Mouse (Mus musculus) neural tube, embryonic 12.5 days (tissue): ENCODE results near the gene Cacnb4. TPM values are rescaled to one million over a fixed set of nuclear protein-coding genes. Genes with fewer than 3 reads are reported as not detected.

ENCODE experiments used
- ATAC-seq: fragments of 200-750 bp; cut with Nextera tagmentation; 2 replicates; pipeline ENCODE4 v1.8.0; 2017; ENCODE audit warnings: low read depth, mild to moderate bottlenecking, moderate TSS enrichment, moderate library complexity; ENCODE audit not compliant: low FRiP score
- H3K27ac ChIP-seq: fragments of 300-500 bp; sonication (generic); 2 replicates; pipeline ENCODE4 v1.5.1; 2016
- H3K27me3 ChIP-seq: fragments of 300-500 bp; sonication (generic); replicated peaks from 2 replicates; pipeline ENCODE4 v1.6.1; 2016; ENCODE audit warnings: mild to moderate bottlenecking
- H3K36me3 ChIP-seq: fragments of 300-500 bp; sonication (generic); 2 replicates; pipeline ENCODE4 v1.6.1; 2016; ENCODE audit warnings: mild to moderate bottlenecking
- H3K4me1 ChIP-seq: fragments of 300-500 bp; sonication (generic); 2 replicates; pipeline ENCODE4 v1.6.1; 2016
- H3K4me2 ChIP-seq: fragments of 300-500 bp; sonication (generic); replicated peaks from 2 replicates; pipeline ENCODE4 v1.6.1; 2016; ENCODE audit warnings: mild to moderate bottlenecking
- H3K4me3 ChIP-seq: fragments of 300-500 bp; sonication (generic); 2 replicates; pipeline ENCODE4 v1.5.1; 2016
- H3K9ac ChIP-seq: fragments of 300-500 bp; sonication (generic); 2 replicates; pipeline ENCODE4 v1.6.1; 2016; ENCODE audit warnings: mild to moderate bottlenecking
- H3K9me3 ChIP-seq: fragments of 300-500 bp; sonication (generic); 2 replicates; pipeline ENCODE4 v1.6.1; 2016; ENCODE audit warnings: mild to moderate bottlenecking
- WGBS: fragments of 180-500 bp; shearing (Covaris S2); methylation state at CpG from one replicate; pipeline ENCODE4 v1.1.7; 2016; 5-methylcytosine and 5-hydroxymethylcytosine counted together
- polyA plus RNA-seq: library from polyadenylated mRNA; unstranded; fragments of >200 nt; fragmentation: Nextera tagmentation; extraction: Ambion mirVana; gene quantifications from 2 replicates; pipeline ENCODE4 v1.2.1, GENCODE M21; 2016

Cacnb4 gene
- 5.9 TPM in 2 replicates for polyA plus RNA-seq

GRCm38 (mm10) chr2:52676023-52676912 lies at the start of gene Cacnb4:
Gene Cacnb4, minus strand, starts transcription at chr2:52676831.
- H3K27me3 ChIP-seq = peaks cover 21% of the 10 kb centered on the region
- no peaks in the 10 kb centered on the region for H3K36me3 ChIP-seq
- WGBS = 0% methylated on average over 23 of the region's 77 CpGs
- H3K4me3 ChIP-seq = peak within 1 kb of the TSS; percentile 67
- H3K9me3 ChIP-seq = no peaks in the 10 kb centered on the region
- peak within 1 kb of the TSS; percentile 97 for H3K4me2 ChIP-seq
- H3K9ac ChIP-seq = peak within 1 kb of the TSS; percentile 76
- ATAC-seq = peak; percentile 92
- H3K27ac ChIP-seq = no peak within 1 kb of the TSS
- H3K4me1 ChIP-seq = peaks cover 11% of the 10 kb centered on the region

- Histone ChIP-seq H3K4me1 (no peaks in the 10 kb centered on the region), H3K27ac (no peak overlapping the region), H3K9me3 (no peaks in the 10 kb centered on the region), H3K36me3 (no peaks in the 10 kb centered on the region), H3K27me3 (no peaks in the 10 kb centered on the region), H3K4me2 (no peak overlapping the region), H3K9ac (no peak overlapping the region), H3K4me3 (no peak overlapping the region)
- 50% methylated on average over 13 of the region's 13 CpGs for WGBS
- no peak for ATAC-seq
These were observed 43.8 kb upstream of the Cacnb4 start for GRCm38 (mm10) chr2:52720231-52721025.

DNA sequence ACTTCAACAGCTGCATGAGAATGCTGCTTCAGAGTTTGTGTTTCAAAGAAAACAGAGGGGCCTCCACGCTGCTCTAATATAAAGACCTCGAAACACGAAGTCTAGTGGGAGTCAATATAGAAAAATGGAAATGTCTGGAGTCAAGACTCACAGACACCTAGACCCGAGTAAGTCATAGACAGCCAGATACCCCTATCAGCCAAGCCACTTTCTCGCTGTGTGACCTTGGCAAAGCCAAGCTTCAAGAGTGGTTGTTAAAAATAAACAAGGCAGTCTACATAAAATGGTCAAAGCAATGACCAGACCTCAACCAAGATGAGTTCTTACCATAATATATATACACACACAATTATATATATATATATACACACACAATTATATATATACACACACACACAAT lies 40.4 kb upstream of the Cacnb4 start:
- no peak overlapping the region for H3K9ac ChIP-seq
- no peaks in the 10 kb centered on the region for H3K4me1 ChIP-seq
- H3K36me3 ChIP-seq = peaks cover 22% of the 10 kb centered on the region
- 96% methylated on average over 5 of the region's 5 CpGs for WGBS
- no peak overlapping the region for H3K4me3 ChIP-seq
- ATAC-seq = no peak
- no peaks in the 10 kb centered on the region for H3K27me3 ChIP-seq
- no peak overlapping the region for H3K27ac ChIP-seq
- H3K9me3 ChIP-seq = no peaks in the 10 kb centered on the region
- no peak overlapping the region for H3K4me2 ChIP-seq

GRCm38 (mm10) chr2:52715538-52715937 lies 38.9 kb upstream of the Cacnb4 start:
- no peak overlapping the region for H3K4me3 ChIP-seq
- no peaks in the 10 kb centered on the region for H3K27me3 ChIP-seq
- H3K36me3 ChIP-seq = peaks cover 24% of the 10 kb centered on the region
- no peaks in the 10 kb centered on the region for H3K4me1 ChIP-seq
- no peak overlapping the region for H3K9ac ChIP-seq
- 90% methylated on average over 6 of the region's 6 CpGs for WGBS
- ATAC-seq = no peak
- H3K9me3 ChIP-seq = no peaks in the 10 kb centered on the region
- no peak overlapping the region for H3K27ac ChIP-seq
- no peak overlapping the region for H3K4me2 ChIP-seq

- ATAC-seq = no peak
- Histone ChIP-seq H3K4me2 (no peak overlapping the region), H3K27ac (no peak overlapping the region), H3K9ac (no peak overlapping the region), H3K4me1 (no peaks in the 10 kb centered on the region), H3K36me3 (peaks cover 37% of the 10 kb centered on the region), H3K4me3 (no peak overlapping the region), H3K9me3 (no peaks in the 10 kb centered on the region), H3K27me3 (no peaks in the 10 kb centered on the region)
- 97% methylated on average over 4 of the region's 4 CpGs for whole genome bisulfite sequencing
These were observed 37.5 kb upstream of the Cacnb4 start for GRCm38 (mm10) chr2:52714111-52714510.

DNA sequence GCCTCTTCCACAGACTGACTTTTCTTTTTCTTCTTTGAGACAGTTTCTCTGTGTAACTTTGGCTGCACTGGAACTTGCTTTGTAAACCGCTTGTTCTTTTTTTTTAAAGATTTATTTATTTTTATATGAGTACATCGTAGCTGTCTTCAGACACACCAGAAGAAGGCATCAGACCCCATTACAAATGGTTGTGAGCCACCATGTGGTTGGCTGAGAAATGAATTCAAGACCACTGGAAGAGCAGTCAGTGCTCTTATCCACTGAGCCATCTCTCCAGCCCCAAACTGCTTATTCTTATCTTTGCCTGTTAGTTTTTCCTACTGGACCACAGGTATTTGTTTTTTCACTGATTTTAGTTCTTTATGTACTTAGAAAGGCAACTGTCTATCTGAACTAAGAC lies 34.2 kb upstream of the Cacnb4 start:
- Histone ChIP-seq H3K4me2 (no peak overlapping the region), H3K27me3 (no peaks in the 10 kb centered on the region), H3K4me1 (no peaks in the 10 kb centered on the region), H3K9ac (no peak overlapping the region), H3K36me3 (peaks cover 47% of the 10 kb centered on the region), H3K4me3 (no peak overlapping the region), H3K27ac (no peak overlapping the region), H3K9me3 (no peaks in the 10 kb centered on the region)
- ATAC-seq = no peak
- WGBS = 94% methylated on average over 2 of the region's 2 CpGs

DNA sequence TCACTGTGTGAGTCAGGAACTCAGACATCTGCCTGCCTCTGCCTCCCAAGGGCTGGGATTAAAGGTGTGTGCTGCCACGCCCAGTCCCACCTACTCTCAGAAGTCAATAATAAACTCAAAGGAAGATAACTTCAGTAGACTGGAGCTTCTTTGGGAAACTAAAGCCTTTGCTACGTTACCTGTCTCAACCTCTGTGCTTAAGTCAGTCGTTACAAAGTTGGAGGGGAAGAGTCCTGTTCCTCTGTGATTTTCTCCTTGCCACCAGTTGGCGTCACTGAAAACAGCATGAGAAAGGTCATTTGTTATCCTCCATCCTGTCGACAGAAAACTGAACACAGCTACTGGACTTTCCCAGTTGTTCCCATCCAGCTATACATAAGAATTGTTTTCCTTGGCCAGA lies 32.8 kb upstream of the Cacnb4 start:
- no peak for ATAC-seq
- no peak overlapping the region for H3K4me3 ChIP-seq
- no peak overlapping the region for H3K4me2 ChIP-seq
- peaks cover 44% of the 10 kb centered on the region for H3K36me3 ChIP-seq
- H3K9ac ChIP-seq = no peak overlapping the region
- no peak overlapping the region for H3K27ac ChIP-seq
- H3K9me3 ChIP-seq = no peaks in the 10 kb centered on the region
- no peaks in the 10 kb centered on the region for H3K27me3 ChIP-seq
- no peaks in the 10 kb centered on the region for H3K4me1 ChIP-seq
- WGBS = 93% methylated on average over 5 of the region's 5 CpGs

DNA sequence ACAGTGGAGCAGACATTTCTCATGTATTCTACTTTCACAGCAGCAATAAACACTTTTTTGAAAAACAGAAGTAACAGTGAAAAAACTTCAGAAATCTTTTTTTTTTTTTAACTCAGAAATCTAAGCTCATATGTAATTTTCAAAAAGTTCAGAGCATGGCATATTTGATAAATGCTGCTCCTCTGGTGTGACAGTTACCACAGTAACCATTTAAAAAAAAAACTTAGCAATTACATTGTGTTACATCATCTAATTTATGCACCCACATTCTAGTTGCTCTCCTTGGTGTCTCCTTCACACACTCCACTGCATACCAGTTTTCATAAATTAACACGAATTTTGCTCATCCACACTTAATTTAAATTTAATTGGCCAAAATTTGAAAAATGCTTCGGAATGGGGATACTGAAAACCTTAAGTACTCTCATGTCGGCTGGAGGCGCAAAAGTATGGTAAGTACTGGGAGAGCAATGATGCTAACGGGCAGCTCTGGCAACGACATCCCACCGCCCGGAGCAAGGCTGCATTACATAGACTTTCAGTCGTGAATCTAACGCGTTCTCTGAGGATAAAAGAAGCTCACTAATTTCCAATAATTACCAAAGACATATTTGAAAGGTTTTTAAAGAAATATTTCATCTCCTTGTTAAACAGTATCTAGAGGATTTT lies 24.9 kb upstream of the Cacnb4 start:
- Histone ChIP-seq H3K4me1 (no peaks in the 10 kb centered on the region), H3K36me3 (peaks cover 16% of the 10 kb centered on the region), H3K4me2 (no peak overlapping the region), H3K9me3 (no peaks in the 10 kb centered on the region), H3K27me3 (no peaks in the 10 kb centered on the region), H3K9ac (no peak overlapping the region), H3K4me3 (no peak overlapping the region), H3K27ac (no peak overlapping the region)
- no peak for ATAC-seq
- WGBS = 89% methylated on average over 11 of the region's 11 CpGs

GRCm38 (mm10) chr2:52700352-52700751 lies 23.7 kb upstream of the Cacnb4 start:
- no peaks in the 10 kb centered on the region for H3K4me1 ChIP-seq
- no peak for ATAC-seq
- H3K27me3 ChIP-seq = no peaks in the 10 kb centered on the region
- H3K9ac ChIP-seq = no peak overlapping the region
- H3K27ac ChIP-seq = no peak overlapping the region
- no peaks in the 10 kb centered on the region for H3K9me3 ChIP-seq
- no peak overlapping the region for H3K4me2 ChIP-seq
- 32% methylated on average over 5 of the region's 5 CpGs for WGBS
- peaks cover 12% of the 10 kb centered on the region for H3K36me3 ChIP-seq
- H3K4me3 ChIP-seq = no peak overlapping the region

DNA sequence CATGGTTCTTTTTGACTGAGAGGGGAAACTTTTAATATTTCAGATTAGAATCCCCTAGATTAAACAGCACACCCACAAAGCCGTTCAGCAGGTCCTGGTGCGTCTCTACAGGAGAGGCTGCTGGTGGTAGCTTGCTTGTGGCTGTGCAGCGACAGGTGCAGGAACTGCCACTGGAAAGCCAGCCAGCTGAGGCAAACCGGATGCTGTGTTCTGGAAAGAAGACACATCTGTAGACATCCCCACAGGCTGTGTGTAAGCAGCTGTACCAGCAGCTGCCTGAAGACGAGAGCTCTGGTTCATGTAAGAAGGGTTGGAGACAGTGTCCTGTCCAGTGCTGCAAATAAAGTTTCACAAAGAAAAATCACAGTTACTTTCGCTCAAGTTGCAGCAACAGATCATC lies 18.0 kb upstream of the Cacnb4 start:
- no peak overlapping the region for H3K4me2 ChIP-seq
- H3K4me1 ChIP-seq = no peaks in the 10 kb centered on the region
- no peaks in the 10 kb centered on the region for H3K27me3 ChIP-seq
- no peak overlapping the region for H3K9ac ChIP-seq
- H3K36me3 ChIP-seq = peaks cover 9% of the 10 kb centered on the region
- no peaks in the 10 kb centered on the region for H3K9me3 ChIP-seq
- 92% methylated on average over 6 of the region's 6 CpGs for WGBS
- ATAC-seq = no peak
- H3K27ac ChIP-seq = no peak overlapping the region
- no peak overlapping the region for H3K4me3 ChIP-seq

DNA sequence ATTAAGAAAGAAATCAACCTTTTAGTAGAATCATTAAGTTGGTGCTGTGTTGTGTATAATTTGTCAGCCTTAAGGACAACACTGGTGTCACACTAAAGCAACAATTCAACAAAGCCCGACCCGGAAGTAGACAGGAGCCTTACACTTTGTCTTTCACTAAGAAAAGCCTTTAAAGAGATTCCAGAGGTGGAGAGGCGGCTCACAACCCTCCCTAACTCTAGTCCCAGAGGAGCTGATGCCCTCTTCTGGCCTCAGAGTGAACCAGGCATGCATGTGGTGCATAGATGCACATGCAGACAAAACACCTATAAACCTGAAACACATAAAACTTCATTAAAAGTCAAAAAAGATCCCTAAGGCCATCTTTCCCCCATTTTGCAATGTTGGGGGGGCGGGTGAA lies 15.1 kb upstream of the Cacnb4 start:
- Histone ChIP-seq H3K9ac (no peak overlapping the region), H3K4me1 (no peaks in the 10 kb centered on the region), H3K9me3 (no peaks in the 10 kb centered on the region), H3K36me3 (peaks cover 9% of the 10 kb centered on the region; the same call in 1 of the 2 replicates), H3K4me3 (no peak overlapping the region), H3K4me2 (no peak overlapping the region), H3K27ac (no peak overlapping the region), H3K27me3 (no peaks in the 10 kb centered on the region)
- 69% methylated on average over 4 of the region's 4 CpGs for WGBS
- no peak for ATAC-seq

DNA sequence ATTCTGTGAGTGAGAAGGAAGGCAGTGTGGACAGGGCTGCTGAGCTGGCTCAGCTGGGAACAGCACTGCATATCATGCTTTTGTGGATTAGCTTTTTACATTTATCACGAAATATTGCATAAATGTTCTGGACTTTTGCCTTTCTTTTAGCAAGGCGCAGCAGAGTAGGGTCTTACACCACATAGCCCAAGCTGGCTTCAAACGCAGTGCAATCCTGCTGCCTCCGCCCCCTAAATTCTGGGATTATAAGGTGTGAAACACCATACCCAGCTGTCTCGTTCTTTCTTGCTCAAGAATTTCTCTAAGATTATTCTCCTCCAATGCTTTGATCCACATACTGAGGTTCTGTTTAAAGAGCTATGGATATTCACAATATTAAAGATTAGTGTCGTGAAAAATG lies 10.0 kb upstream of the Cacnb4 start:
- no peak overlapping the region for H3K27ac ChIP-seq
- no peak overlapping the region for H3K9ac ChIP-seq
- no peaks in the 10 kb centered on the region for H3K27me3 ChIP-seq
- 86% methylated on average over 6 of the region's 6 CpGs for WGBS
- H3K4me3 ChIP-seq = no peak overlapping the region
- H3K4me1 ChIP-seq = no peaks in the 10 kb centered on the region
- ATAC-seq = no peak
- no peaks in the 10 kb centered on the region for H3K36me3 ChIP-seq
- H3K4me2 ChIP-seq = no peak overlapping the region
- no peaks in the 10 kb centered on the region for H3K9me3 ChIP-seq
